Mouse (Mus musculus) layer of hippocampus, postnatal 10 days (tissue): Measurements from ENCODE around the gene Hecw2. TPM values are rescaled to one million over a fixed set of nuclear protein-coding genes. Genes with fewer than 3 reads are reported as not detected.

Experiments used
- DNase-seq, 2 experiments: peaks; one replicate each; pipeline ENCODE4 v3.0.0; 2021; ENCODE audit warnings: low spot score in 2 of 2
- long read RNA-seq: library from polyadenylated mRNA; stranded (forward); transcript quantifications from one replicate; pipeline ENCODE4 v2.0.0, GENCODE M21; 2023
- total RNA-seq, 2 experiments: library from RNA; stranded (reverse); gene quantifications; 2 replicates each; pipeline ENCODE4 v1.2.3; 2021

The Hecw2 gene
- 10 to 100 TPM; 33.6 to 33.8 TPM for total RNA-seq
- long read RNA-seq, full-length matches to known transcripts: 3 of 9 reads
- long read RNA-seq, partial matches to known transcripts: 3 of 9 reads
- long read RNA-seq, other reads (novel, unspliced or antisense): 3 of 9 reads

- peak; percentile 51 to 67 for DNase-seq
Measured at GRCm38 (mm10) chr1:54194954-54195305, at the start of gene Hecw2. TSS of gene Hecw2 (minus strand) at chr1:54195168.

GRCm38 (mm10) chr1:54242722-54243121, 47.8 kb upstream of the Hecw2 start:
- DNase-seq: no peak

GRCm38 (mm10) chr1:54220273-54220672, 25.3 kb upstream of the Hecw2 start:
- DNase-seq: no peak

GRCm38 (mm10) chr1:54194183-54194953, 600 bp downstream of the Hecw2 start:
- peak; percentile 69 for DNase-seq

GRCm38 (mm10) chr1:54193191-54193770, 1.7 kb downstream of the Hecw2 start:
- DNase-seq: no peak

GRCm38 (mm10) chr1:54187579-54187978, 7.4 kb downstream of the Hecw2 start:
- no peak for DNase-seq

DNA sequence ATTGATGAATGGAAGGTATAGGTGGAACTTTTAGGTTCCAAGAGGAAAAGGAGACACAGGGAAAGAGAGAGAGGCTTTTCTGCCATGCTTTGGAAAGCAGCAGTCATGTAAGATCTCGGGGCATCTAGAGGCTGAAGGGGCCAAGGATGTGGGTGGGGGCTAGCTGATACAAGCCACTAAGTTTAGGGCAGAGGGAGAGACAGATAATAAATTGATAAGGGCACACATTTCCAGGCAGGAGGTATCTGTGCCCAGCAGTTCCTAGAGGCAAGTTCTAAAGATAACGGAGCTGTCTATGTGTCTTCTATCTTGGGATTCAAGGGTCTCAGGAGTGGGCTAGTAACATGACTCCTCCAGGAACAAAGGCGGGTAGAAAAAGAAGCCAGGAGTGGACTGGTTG, 8.6 kb downstream of the Hecw2 start:
- DNase-seq: no peak

- DNase-seq: no peak
Measured at GRCm38 (mm10) chr1:54180663-54181062, 14.3 kb downstream of the Hecw2 start.

GRCm38 (mm10) chr1:54179179-54179578, 15.8 kb downstream of the Hecw2 start:
- no peak for DNase-seq

- DNase-seq: no peak
Measured at GRCm38 (mm10) chr1:54176592-54176991, 18.4 kb downstream of the Hecw2 start.

DNA sequence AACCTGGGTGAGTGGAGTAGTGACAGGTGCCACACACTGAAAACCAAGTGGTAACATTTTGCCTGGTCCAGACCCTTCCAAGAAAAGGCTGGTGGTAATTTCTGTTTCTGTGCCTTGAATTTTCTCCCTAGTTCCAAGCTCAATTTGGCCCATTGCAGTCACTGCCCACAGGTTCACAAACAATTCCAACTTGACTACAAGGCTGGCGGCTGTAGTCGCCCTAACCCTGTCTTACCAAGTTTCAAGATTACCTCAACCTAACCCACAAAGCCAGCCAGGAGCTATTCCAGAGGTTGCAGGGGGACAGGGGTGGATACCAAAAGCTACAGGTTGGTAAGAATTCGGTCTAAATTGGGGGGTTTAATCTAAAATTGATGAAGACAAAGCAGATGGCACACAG, 27.0 kb downstream of the Hecw2 start:
- DNase-seq: no peak

DNA sequence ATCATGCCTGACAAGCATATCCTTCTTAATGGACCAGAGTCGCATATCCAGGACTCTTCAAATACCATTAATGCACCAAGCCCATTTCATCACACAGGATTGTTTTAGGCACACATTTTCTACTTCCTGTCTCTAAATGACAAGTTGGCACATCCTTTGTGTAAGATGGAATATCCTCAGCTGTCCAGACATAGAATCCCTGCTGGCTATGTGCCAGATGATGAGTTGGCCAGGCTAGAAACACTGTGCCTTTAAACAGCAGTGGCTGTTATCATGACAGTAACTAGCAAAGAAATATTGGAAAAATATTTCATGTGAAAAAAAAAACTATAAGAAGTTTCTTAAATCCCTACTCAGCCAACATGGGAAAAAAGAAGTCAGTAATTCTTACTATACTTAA, 35.4 kb downstream of the Hecw2 start:
- DNase-seq: no peak

GRCm38 (mm10) chr1:54153216-54153786, 41.7 kb downstream of the Hecw2 start:
- DNase-seq: no peak

- no peak for DNase-seq
Measured at GRCm38 (mm10) chr1:54145106-54145505, 49.9 kb downstream of the Hecw2 start.

GRCm38 (mm10) chr1:54133802-54134436, 61.0 kb downstream of the Hecw2 start:
- DNase-seq: no peak

- DNase-seq: no peak
Measured at GRCm38 (mm10) chr1:54128714-54129431, 66.1 kb downstream of the Hecw2 start.

DNA sequence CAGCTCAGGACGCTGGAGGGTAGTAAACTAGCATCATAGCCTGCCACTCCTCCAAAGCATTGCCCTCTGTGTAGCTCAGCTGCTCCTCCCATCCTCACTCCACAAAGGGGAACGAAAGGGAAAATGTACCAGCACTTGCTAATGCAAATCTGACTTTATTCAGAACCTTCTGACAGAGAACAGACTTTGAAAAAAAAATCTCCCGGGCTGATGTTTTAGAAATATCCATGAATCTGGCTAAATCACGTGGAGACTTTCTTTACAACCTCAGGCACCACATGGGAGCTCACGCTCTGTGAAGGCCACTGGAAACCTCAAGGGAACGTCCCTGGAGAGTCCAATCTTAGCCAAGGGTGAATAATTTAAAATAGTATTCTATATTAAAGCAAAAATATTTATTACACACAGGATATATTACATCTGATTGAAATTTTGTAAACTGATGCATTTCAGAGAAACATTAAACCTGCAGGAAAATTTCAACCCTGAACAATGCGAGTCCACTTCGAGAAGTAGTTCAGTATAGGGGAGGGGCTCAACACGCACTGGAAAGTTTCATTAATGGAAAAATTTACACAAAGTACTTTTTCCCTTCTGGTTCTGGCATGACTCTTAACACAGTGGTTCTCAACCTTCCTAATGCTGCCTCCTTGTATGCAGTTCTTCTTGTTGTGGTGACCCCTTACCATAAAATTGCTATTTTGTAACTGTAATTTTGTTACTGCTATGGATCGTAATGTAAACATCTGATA, 67.8 kb downstream of the Hecw2 start:
- no peak for DNase-seq

DNA sequence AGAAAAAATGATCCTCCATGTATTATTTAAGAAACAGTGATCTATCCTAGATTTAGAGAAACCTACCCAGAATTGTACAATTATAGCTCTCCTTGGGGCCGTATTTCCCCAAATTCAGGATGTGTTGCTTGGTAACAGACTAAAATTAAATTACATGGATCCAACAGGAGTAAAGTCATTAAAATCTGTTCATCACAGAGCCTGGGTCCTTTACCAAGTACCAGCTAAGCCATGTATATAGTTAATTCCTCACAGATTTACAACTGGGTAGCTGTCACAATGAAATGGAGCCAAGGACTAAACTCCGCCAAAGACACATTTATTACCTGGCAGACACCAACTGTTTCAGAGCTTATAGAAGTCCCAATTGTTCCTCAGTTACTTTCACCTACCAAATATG, 72.4 kb downstream of the Hecw2 start:
- no peak for DNase-seq

DNA sequence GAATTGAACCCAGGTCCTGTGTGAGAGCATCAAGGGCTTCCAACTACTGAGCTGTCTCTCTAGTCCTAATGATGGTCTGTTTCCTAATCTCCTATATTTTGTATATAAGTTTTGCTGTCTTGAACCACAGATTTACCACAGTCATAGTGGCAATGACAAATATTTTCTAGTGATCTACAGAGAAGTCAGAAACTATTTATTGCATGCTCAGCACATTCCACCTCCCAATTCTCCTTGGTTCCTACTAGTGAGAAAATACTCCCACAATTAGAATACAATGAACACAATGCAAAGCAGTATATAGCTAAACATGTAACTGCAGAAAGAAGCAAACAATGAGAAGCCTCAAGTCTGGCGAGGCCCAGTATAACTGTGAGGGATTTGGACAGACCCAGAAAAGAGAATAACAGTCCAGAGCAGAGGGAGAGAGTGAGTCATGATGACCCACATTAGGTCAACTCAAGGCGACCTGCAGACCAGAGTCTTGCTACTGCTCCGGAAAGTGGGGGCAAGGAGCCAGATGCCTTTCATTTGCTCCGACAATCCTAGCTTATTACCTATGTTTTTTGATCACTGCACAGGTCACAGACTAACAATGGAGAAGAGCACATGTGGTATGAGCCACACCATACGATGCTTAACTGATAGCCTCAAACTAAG, 73.8 kb downstream of the Hecw2 start:
- no peak for DNase-seq
